Mouse (Mus musculus) neural tube, embryonic 13.5 days (tissue): ENCODE measurements around the gene Cnksr1. TPM values are rescaled to one million over a fixed set of nuclear protein-coding genes. Genes with fewer than 3 reads are reported as not detected.

ENCODE experiments used
- ATAC-seq: fragments of 200-750 bp; cut with Nextera tagmentation; 2 replicates; pipeline ENCODE4 v1.8.0; 2017; ENCODE audit warnings: low read depth, mild to moderate bottlenecking, moderate TSS enrichment, moderate library complexity
- H3K27ac ChIP-seq: fragments of 300-500 bp; sonication (generic); replicated peaks from 2 replicates; pipeline ENCODE4 v1.5.1; 2015; ENCODE audit warnings: moderate library complexity, mild to moderate bottlenecking, inconsistent platforms
- H3K27me3 ChIP-seq: fragments of 300-500 bp; sonication (generic); 2 replicates; pipeline ENCODE4 v1.6.1; 2015; ENCODE audit warnings: mild to moderate bottlenecking, inconsistent platforms
- H3K36me3 ChIP-seq: fragments of 300-500 bp; sonication (generic); 2 replicates; pipeline ENCODE4 v1.6.1; 2015; ENCODE audit warnings: mild to moderate bottlenecking, inconsistent platforms
- H3K4me1 ChIP-seq: fragments of 300-500 bp; sonication (generic); replicated peaks from 2 replicates; pipeline ENCODE4 v1.6.1; 2015; ENCODE audit warnings: inconsistent platforms
- H3K4me2 ChIP-seq: fragments of 300-500 bp; sonication (generic); 2 replicates; pipeline ENCODE4 v1.6.1; 2015; ENCODE audit warnings: inconsistent platforms, mild to moderate bottlenecking, moderate library complexity
- H3K4me3 ChIP-seq: fragments of 300-500 bp; sonication (generic); 2 replicates; pipeline ENCODE4 v1.5.1; 2015; ENCODE audit warnings: mild to moderate bottlenecking, inconsistent platforms
- H3K9ac ChIP-seq: fragments of 300-500 bp; sonication (generic); 2 replicates; pipeline ENCODE4 v1.6.1; 2015; ENCODE audit warnings: moderate library complexity, mild to moderate bottlenecking, inconsistent platforms
- H3K9me3 ChIP-seq: fragments of 300-500 bp; sonication (generic); 2 replicates; pipeline ENCODE4 v1.6.1; 2016; ENCODE audit warnings: inconsistent platforms
- WGBS: fragments of 180-500 bp; shearing (Covaris S2); methylation state at CpG from one replicate; pipeline ENCODE4 v1.1.7; 2015; 5-methylcytosine and 5-hydroxymethylcytosine counted together
- polyA plus RNA-seq: library from polyadenylated mRNA; unstranded; fragments of >200 nt; fragmentation: Nextera tagmentation; extraction: Ambion mirVana; gene quantifications from 2 replicates; pipeline ENCODE4 v1.2.1, GENCODE M21; 2015

Gene Cnksr1
- polyA plus RNA-seq, 1 experiment from 2014 or later = not detected

- Histone ChIP-seq H3K36me3 (no peaks in the 10 kb centered on the region), H3K9ac (no peak overlapping the region), H3K27ac (no peak overlapping the region), H3K27me3 (no peaks in the 10 kb centered on the region), H3K9me3 (no peaks in the 10 kb centered on the region), H3K4me3 (no peak overlapping the region), H3K4me1 (no peaks in the 10 kb centered on the region), H3K4me2 (no peak overlapping the region)
- 38% methylated on average over 6 of the region's 6 CpGs for WGBS
- ATAC-seq = no peak
These were observed 25.0 kb upstream of the Cnksr1 start for GRCm38 (mm10) chr4:134263191-134263590.

GRCm38 (mm10) chr4:134258354-134258753 is 20.2 kb upstream of the Cnksr1 start:
- WGBS = 59% methylated on average over 11 of the region's 11 CpGs
- Histone ChIP-seq H3K4me2 (no peak overlapping the region), H3K4me3 (no peak overlapping the region), H3K36me3 (no peaks in the 10 kb centered on the region), H3K4me1 (peaks cover 39% of the 10 kb centered on the region), H3K9me3 (no peaks in the 10 kb centered on the region), H3K9ac (no peak overlapping the region), H3K27ac (no peak overlapping the region), H3K27me3 (peaks cover 25% of the 10 kb centered on the region)
- no peak for ATAC-seq

GRCm38 (mm10) chr4:134257198-134258009 is 19.2 kb upstream of the Cnksr1 start:
- ATAC-seq = no peak
- Histone ChIP-seq H3K36me3 (no peaks in the 10 kb centered on the region), H3K4me2 (no peak overlapping the region), H3K4me3 (no peak overlapping the region), H3K9me3 (no peaks in the 10 kb centered on the region), H3K4me1 (peaks cover 48% of the 10 kb centered on the region), H3K27ac (peak overlapping the region; percentile 9), H3K27me3 (peaks cover 34% of the 10 kb centered on the region), H3K9ac (no peak overlapping the region)
- WGBS = 8% methylated on average over 11 of the region's 11 CpGs

GRCm38 (mm10) chr4:134256407-134257197 is 18.4 kb upstream of the Cnksr1 start:
- Histone ChIP-seq H3K4me1 (peaks cover 56% of the 10 kb centered on the region), H3K27ac (peak overlapping the region; percentile 23; the same call in 1 of the 2 replicates)

GRCm38 (mm10) chr4:134255854-134256253 is 17.7 kb upstream of the Cnksr1 start:
- no peak overlapping the region for H3K9ac ChIP-seq
- H3K9me3 ChIP-seq = no peaks in the 10 kb centered on the region
- 18% methylated on average over 4 of the region's 4 CpGs for WGBS
- H3K27ac ChIP-seq = 0 out of 2 replicates have a peak overlapping the region, but pooled peaks have one; percentile 23
- no peak overlapping the region for H3K4me2 ChIP-seq
- no peak for ATAC-seq
- H3K4me3 ChIP-seq = no peak overlapping the region
- peaks cover 64% of the 10 kb centered on the region for H3K4me1 ChIP-seq
- H3K27me3 ChIP-seq = peaks cover 50% of the 10 kb centered on the region
- no peaks in the 10 kb centered on the region for H3K36me3 ChIP-seq

More at GRCm38 (mm10) chr4:134256407-134257197, 18.4 kb upstream of the Cnksr1 start:
- ATAC-seq = no peak
- 0 out of 2 replicates have a peak overlapping the region, but pooled peaks have one; percentile 28 for H3K9ac ChIP-seq
- H3K27me3 ChIP-seq = peaks cover 42% of the 10 kb centered on the region
- no peaks in the 10 kb centered on the region for H3K9me3 ChIP-seq
- no peaks in the 10 kb centered on the region for H3K36me3 ChIP-seq
- WGBS = 5% methylated on average over 19 of the region's 19 CpGs
- 0 out of 2 replicates have a peak overlapping the region, but pooled peaks have one; percentile 9 for H3K4me2 ChIP-seq
- H3K4me3 ChIP-seq = no peak overlapping the region

- 23% methylated on average over 3 of the region's 3 CpGs for WGBS
- peaks cover 60% of the 10 kb centered on the region for H3K27me3 ChIP-seq
- no peak overlapping the region for H3K4me3 ChIP-seq
- no peak overlapping the region for H3K9ac ChIP-seq
- no peak overlapping the region for H3K4me2 ChIP-seq
- ATAC-seq = no peak
- H3K9me3 ChIP-seq = no peaks in the 10 kb centered on the region
- peaks cover 74% of the 10 kb centered on the region for H3K4me1 ChIP-seq
- H3K36me3 ChIP-seq = no peaks in the 10 kb centered on the region
- no peak overlapping the region for H3K27ac ChIP-seq
These were observed 16.6 kb upstream of the Cnksr1 start for GRCm38 (mm10) chr4:134254835-134255234.

- 2% methylated on average over 13 of the region's 13 CpGs for WGBS
- Histone ChIP-seq H3K27ac (peak within 1 kb of the TSS; percentile 23; the same call in 1 of the 2 replicates), H3K4me1 (peaks cover 81% of the 10 kb centered on the region), H3K4me3 (peak within 1 kb of the TSS; percentile 57), H3K27me3 (peaks cover 70% of the 10 kb centered on the region), H3K36me3 (no peaks in the 10 kb centered on the region), H3K9me3 (no peaks in the 10 kb centered on the region), H3K4me2 (peak within 1 kb of the TSS; percentile 83), H3K9ac (peak within 1 kb of the TSS; percentile 50)
- ATAC-seq = no peak
These were observed 15.6 kb upstream of the Cnksr1 start, which contains the start of gene Grrp1 for GRCm38 (mm10) chr4:134253722-134254324. TSS of gene Grrp1 (minus strand) at chr4:134254106.

- H3K4me1 ChIP-seq = peaks cover 81% of the 10 kb centered on the region
- H3K4me2 ChIP-seq = peak overlapping the region; percentile 83
- H3K27ac ChIP-seq = peak overlapping the region; percentile 23; the same call in 1 of the 2 replicates
- peaks cover 76% of the 10 kb centered on the region for H3K27me3 ChIP-seq
- H3K36me3 ChIP-seq = no peaks in the 10 kb centered on the region
- H3K9me3 ChIP-seq = no peaks in the 10 kb centered on the region
- ATAC-seq = no peak
- H3K9ac ChIP-seq = peak overlapping the region; percentile 50
- WGBS = 4% methylated on average over 15 of the region's 15 CpGs
- H3K4me3 ChIP-seq = peak overlapping the region; percentile 57
These were observed 14.9 kb upstream of the Cnksr1 start for GRCm38 (mm10) chr4:134252911-134253721.

- H3K36me3 ChIP-seq = no peaks in the 10 kb centered on the region
- H3K4me2 ChIP-seq = peak overlapping the region; percentile 83
- H3K27ac ChIP-seq = peak overlapping the region; percentile 83
- peak overlapping the region; percentile 85 for H3K9ac ChIP-seq
- peak; percentile 1; the same call in 1 of the 2 replicates for ATAC-seq
- peaks cover 81% of the 10 kb centered on the region for H3K4me1 ChIP-seq
- peaks cover 84% of the 10 kb centered on the region for H3K27me3 ChIP-seq
- H3K9me3 ChIP-seq = no peaks in the 10 kb centered on the region
- H3K4me3 ChIP-seq = peak overlapping the region; percentile 57
- WGBS = 2% methylated on average over 22 of the region's 22 CpGs
These were observed 14.1 kb upstream of the Cnksr1 start for GRCm38 (mm10) chr4:134252131-134252910.

- peak; percentile 42 for ATAC-seq
These were observed 13.3 kb upstream of the Cnksr1 start for GRCm38 (mm10) chr4:134251241-134252130.

More at GRCm38 (mm10) chr4:134251241-134252130, 13.3 kb upstream of the Cnksr1 start:
- WGBS = under 1% methylated on average over 74 of the region's 91 CpGs
- Histone ChIP-seq H3K27ac (peak overlapping the region; percentile 83), H3K9ac (peak overlapping the region; percentile 85), H3K27me3 (peaks cover 91% of the 10 kb centered on the region), H3K9me3 (no peaks in the 10 kb centered on the region), H3K4me2 (peak overlapping the region; percentile 83), H3K36me3 (no peaks in the 10 kb centered on the region), H3K4me3 (peak overlapping the region; percentile 57), H3K4me1 (peaks cover 73% of the 10 kb centered on the region)
